Mouse (Mus musculus) embryonic facial prominence, embryonic 14.5 days (tissue): Measurements from ENCODE around the gene Gm20937. TPM values are rescaled to one million over a fixed set of nuclear protein-coding genes. Genes with fewer than 3 reads are reported as not detected.
"Not testable (repeated sequence)": the region's sequence is repeated elsewhere in the genome, so short reads cannot be mapped to it uniquely, and the experiment has no call there.

ENCODE experiments used
- ATAC-seq: fragments of 200-750 bp; cut with Nextera tagmentation; 2 replicates; pipeline ENCODE4 v1.8.0; 2017; ENCODE audit warnings: low read depth, moderate number of reproducible peaks, moderate TSS enrichment
- DNase-seq: peaks from one replicate; pipeline ENCODE4 v3.0.0-alpha.2; 2015; ENCODE audit warnings: low spot score
- H3K27ac ChIP-seq: fragments of 300-500 bp; sonication (generic); replicated peaks from 2 replicates; pipeline ENCODE4 v1.5.1; 2014; ENCODE audit warnings: low read depth, mild to moderate bottlenecking, low read length, moderate library complexity
- H3K27me3 ChIP-seq: fragments of 300-500 bp; sonication (generic); replicated peaks from 2 replicates; pipeline ENCODE4 v1.6.1; 2014; ENCODE audit warnings: low read length; ENCODE audit not compliant: control insufficient read depth, insufficient read depth
- H3K36me3 ChIP-seq: fragments of 300-500 bp; sonication (generic); 2 replicates; pipeline ENCODE4 v1.6.1; 2014; ENCODE audit warnings: low read length, mixed read lengths; ENCODE audit not compliant: control insufficient read depth, insufficient read depth
- H3K4me1 ChIP-seq: fragments of 300-500 bp; sonication (generic); 2 replicates; pipeline ENCODE4 v1.6.1; 2014; ENCODE audit warnings: antibody characterized with exemption, low read length; ENCODE audit not compliant: control insufficient read depth, insufficient read depth
- H3K4me2 ChIP-seq: fragments of 300-500 bp; sonication (generic); 2 replicates; pipeline ENCODE4 v1.6.1; 2014; ENCODE audit warnings: low read depth, mild to moderate bottlenecking, low read length, moderate library complexity, mixed read lengths
- H3K4me3 ChIP-seq: fragments of 300-500 bp; sonication (generic); 2 replicates; pipeline ENCODE4 v1.5.1; 2014; ENCODE audit warnings: low read depth, mild to moderate bottlenecking, low read length
- H3K9ac ChIP-seq: fragments of 300-500 bp; sonication (generic); 2 replicates; pipeline ENCODE4 v1.6.1; 2014; ENCODE audit warnings: low read depth, mild to moderate bottlenecking, low read length, moderate library complexity, mixed read lengths
- H3K9me3 ChIP-seq: fragments of 300-500 bp; sonication (generic); 2 replicates; pipeline ENCODE4 v1.6.1; 2016; ENCODE audit warnings: low read length; ENCODE audit not compliant: control insufficient read depth
- WGBS: fragments of 180-500 bp; shearing (Covaris S2); extraction: QIAGEN DNeasy Blood & Tissue Kit; methylation state at CpG from one replicate; pipeline ENCODE4 v1.1.7; 2014; 5-methylcytosine and 5-hydroxymethylcytosine counted together
- polyA plus RNA-seq: library from polyadenylated mRNA; unstranded; fragments of >200 nt; fragmentation: Nextera tagmentation; extraction: Ambion mirVana; gene quantifications from 2 replicates; pipeline ENCODE4 v1.2.1, GENCODE M21; 2014

Gene Gm20937
- not detected in 2 replicates for polyA plus RNA-seq

DNA sequence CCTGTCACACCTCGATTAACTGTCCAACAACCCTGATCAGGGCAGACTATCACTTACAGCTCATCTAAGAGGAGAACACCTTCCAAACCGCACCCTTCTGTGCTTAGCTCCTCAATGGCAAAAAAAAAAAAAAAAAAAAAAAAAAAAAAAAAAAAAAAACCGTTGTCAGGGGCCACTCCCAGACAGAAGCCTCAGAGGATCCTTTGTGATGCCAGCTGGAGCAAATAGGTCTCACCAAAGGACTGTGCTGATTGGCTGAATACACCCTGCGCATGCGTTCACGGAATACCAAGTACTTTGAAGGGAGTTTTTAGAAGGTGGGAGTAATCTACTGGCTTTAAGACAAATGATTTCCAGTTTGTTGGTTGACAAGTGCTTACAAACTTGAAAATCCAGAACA lies at the start of gene Gm20937:
TSS of gene Gm20937 (minus strand) at position 101 of the 400 bp plus-strand sequence.
- not testable (repeated sequence) for DNase-seq, H3K4me1 ChIP-seq, H3K4me3 ChIP-seq, ATAC-seq, H3K9ac ChIP-seq, H3K27ac ChIP-seq, H3K9me3 ChIP-seq, H3K36me3 ChIP-seq, H3K4me2 ChIP-seq, H3K27me3 ChIP-seq
- no CpG with 5 or more reads among the region's 6 CpGs for WGBS

Other genes starting within 250 kb of the Gm20937 start
- not detected in 2 replicates for gene Gm20816, start 243.1 kb upstream of the Gm20937 start, polyA plus RNA-seq